ENCODE assay signal across 23 mouse cellular contexts in genomic region chr1:133406614-133407013, GRCm38 (mm10). TPM values are rescaled to one million over a fixed set of nuclear protein-coding genes. Genes with fewer than 3 reads are reported as not detected.
A peak's percentile ranks its signal among the peaks of the same experiment; 100 is the strongest.
DNase-seq lines count a peak whose midpoint lies in the region; ATAC-seq and TF ChIP-seq lines count a peak whose summit lies in the region.
"Had no signal": no experiment of that assay in that cellular context is flagged by ENCODE, and none has a peak within 500 bp of the region (broad histone marks: within the 10 kb centered on the region; RNA-seq: fewer than 3 reads in every experiment).

No protein-coding gene starts in this region.

- TF ChIP-seq EP300 in lung, postnatal 0 days (IDR thresholded peaks at IDR 0.05) = peak; percentile 74
- TF ChIP-seq EP300 in stomach, postnatal 0 days (optimal IDR thresholded peaks at IDR 0.05) = no peak

- no peak overlapping the region for H3K4me2 ChIP-seq in lung, postnatal 0 days (replicated peaks; ENCODE audit: low read depth, low read length)
- H3K4me2 ChIP-seq in stomach, postnatal 0 days (replicated peaks; ENCODE audit: low read depth) = no peak overlapping the region
- H3K4me2 ChIP-seq: embryonic facial prominence, embryonic 15.5 days; heart, embryonic 15.5 days; hindbrain, embryonic 12.5 days; limb, embryonic 15.5 days; liver, embryonic 15.5 days; stomach, embryonic 15.5 days had no signal

- H3K9ac ChIP-seq in lung, postnatal 0 days (replicated peaks; ENCODE audit: low read depth) = no peak overlapping the region
- H3K9ac ChIP-seq in stomach, postnatal 0 days (ENCODE audit: low read length) = no peak overlapping the region
- H3K9ac ChIP-seq: embryonic facial prominence, embryonic 15.5 days; heart, embryonic 15.5 days; hindbrain, embryonic 12.5 days; limb, embryonic 15.5 days; liver, embryonic 15.5 days; stomach, embryonic 15.5 days had no signal

- TF ChIP-seq CTCF in kidney, adult 2 months (conservative IDR thresholded peaks at IDR 0.05; ENCODE audit: insufficient read depth, insufficient read length, low read depth, low read length) = no peak
- TF ChIP-seq CTCF in lung, postnatal 0 days (IDR thresholded peaks at IDR 0.05) = no peak
- no peak for TF ChIP-seq CTCF in thymus, adult 2 months (IDR thresholded peaks at IDR 0.05; ENCODE audit: borderline replicate concordance, control insufficient read depth, extremely low read depth, insufficient read depth, low read length, poor library complexity)
- no peak for TF ChIP-seq CTCF in stomach, postnatal 0 days (IDR thresholded peaks at IDR 0.05; ENCODE audit: low read depth)

- no peaks in the 10 kb centered on the region for H3K27me3 ChIP-seq in kidney, adult 2 months (replicated peaks; ENCODE audit: control insufficient read depth, insufficient read depth, low read length)
- no peaks in the 10 kb centered on the region for H3K27me3 ChIP-seq in lung, postnatal 0 days (replicated peaks; ENCODE audit: insufficient read depth, low read length)
- H3K27me3 ChIP-seq in thymus, adult 2 months (ENCODE audit: control insufficient read depth, insufficient read depth, low read length) = no peaks in the 10 kb centered on the region
- no peaks in the 10 kb centered on the region for H3K27me3 ChIP-seq in stomach, postnatal 0 days (ENCODE audit: control insufficient read depth, insufficient read depth, low read length)
- H3K27me3 ChIP-seq: embryonic facial prominence, embryonic 15.5 days; heart, embryonic 15.5 days; hindbrain, embryonic 12.5 days; limb, embryonic 15.5 days; liver, embryonic 15.5 days; stomach, embryonic 15.5 days had no signal

- no peak for TF ChIP-seq POLR2A in kidney, adult 2 months (IDR thresholded peaks at IDR 0.05; ENCODE audit: low read depth, low read length)
- TF ChIP-seq POLR2A in thymus, adult 2 months (IDR thresholded peaks at IDR 0.05; ENCODE audit: control insufficient read depth, extremely low read depth, insufficient read depth, low read length, poor library complexity) = no peak

- no peak for DNase-seq in kidney, adult 2 months
- DNase-seq in kidney, adult 9 months = no peak
- peak; percentile 64 for DNase-seq in lung, postnatal 0 days (ENCODE audit: low spot score)
- no peak for DNase-seq in lung, postnatal 14 days
- DNase-seq in thymus, postnatal 4 days = peak; percentile 48
- DNase-seq in thymus, adult 2 months = no peak
- no peak for DNase-seq in stomach, postnatal 0 days (ENCODE audit: low spot score)
- DNase-seq in cerebellum, adult 11-12 months = no peak
- DNase-seq: adrenal gland, adult 2 months; cerebellum, postnatal 10 days; layer of hippocampus, postnatal 36 days; midbrain, embryonic 14.5 days; right cerebral cortex, postnatal 25 days had no signal

- H3K9me3 ChIP-seq in lung, postnatal 0 days (ENCODE audit: low read length) = no peaks in the 10 kb centered on the region
- no peaks in the 10 kb centered on the region for H3K9me3 ChIP-seq in stomach, postnatal 0 days (ENCODE audit: control insufficient read depth, low read length)
- H3K9me3 ChIP-seq: embryonic facial prominence, embryonic 15.5 days; heart, embryonic 15.5 days; hindbrain, embryonic 12.5 days; limb, embryonic 15.5 days; liver, embryonic 15.5 days; stomach, embryonic 15.5 days had no signal

- H3K4me1 ChIP-seq in kidney, adult 2 months (ENCODE audit: control insufficient read depth, insufficient read depth, low read length) = peaks cover 24% of the 10 kb centered on the region
- peaks cover 5% of the 10 kb centered on the region; the same call in 1 of the 2 replicates for H3K4me1 ChIP-seq in lung, postnatal 0 days (ENCODE audit: insufficient read depth, low read depth, low read length)
- H3K4me1 ChIP-seq in thymus, adult 2 months (replicated peaks; ENCODE audit: control insufficient read depth, insufficient read depth, low read length) = peaks cover 6% of the 10 kb centered on the region; the same call in 1 of the 2 replicates
- H3K4me1 ChIP-seq in stomach, postnatal 0 days (replicated peaks; ENCODE audit: control insufficient read depth, insufficient read depth) = no peaks in the 10 kb centered on the region
- H3K4me1 ChIP-seq: embryonic facial prominence, embryonic 15.5 days; limb, embryonic 15.5 days had no signal

- WGBS in kidney, adult 2 months = 82% methylated on average over 7 of the region's 7 CpGs
- 36% methylated on average over 7 of the region's 7 CpGs for WGBS in lung, postnatal 0 days
- 66% methylated on average over 7 of the region's 7 CpGs for WGBS in thymus, adult 2 months
- WGBS in stomach, postnatal 0 days = 66% methylated on average over 7 of the region's 7 CpGs

- H3K36me3 ChIP-seq in kidney, adult 2 months (ENCODE audit: control insufficient read depth, insufficient read depth, low read length) = no peaks in the 10 kb centered on the region
- no peaks in the 10 kb centered on the region for H3K36me3 ChIP-seq in lung, postnatal 0 days (ENCODE audit: insufficient read depth, low read length)
- no peaks in the 10 kb centered on the region for H3K36me3 ChIP-seq in thymus, adult 2 months (ENCODE audit: control insufficient read depth, insufficient read depth, low read length)
- H3K36me3 ChIP-seq in stomach, postnatal 0 days (ENCODE audit: control insufficient read depth, insufficient read depth, low read length) = no peaks in the 10 kb centered on the region
- H3K36me3 ChIP-seq: embryonic facial prominence, embryonic 15.5 days; heart, embryonic 15.5 days; hindbrain, embryonic 12.5 days; limb, embryonic 15.5 days; liver, embryonic 15.5 days; stomach, embryonic 15.5 days had no signal

- ATAC-seq in lung, postnatal 0 days = peak; percentile 68
- ATAC-seq in stomach, postnatal 0 days (ENCODE audit: low FRiP score, low TSS enrichment) = no peak
- ATAC-seq: inflammation-experienced regulatory T-cells, adult 6 months had no signal

- no peak overlapping the region for H3K4me3 ChIP-seq in kidney, adult 2 months (ENCODE audit: insufficient read depth, low read depth, low read length)
- no peak overlapping the region for H3K4me3 ChIP-seq in lung, postnatal 0 days (ENCODE audit: low read depth, low read length)
- H3K4me3 ChIP-seq in thymus, adult 2 months (ENCODE audit: control insufficient read depth, insufficient read depth, low read length) = no peak overlapping the region
- no peak overlapping the region for H3K4me3 ChIP-seq in stomach, postnatal 0 days (ENCODE audit: low read depth, low read length)
- H3K4me3 ChIP-seq: embryonic facial prominence, embryonic 15.5 days; heart, embryonic 15.5 days; hindbrain, embryonic 12.5 days; layer of hippocampus, adult 2 months; limb, embryonic 15.5 days; liver, embryonic 15.5 days; myocyte; stomach, embryonic 15.5 days had no signal

- peak overlapping the region; percentile 59 for H3K27ac ChIP-seq in kidney, adult 2 months (ENCODE audit: insufficient read depth, low read depth, low read length)
- peak overlapping the region; percentile 78 for H3K27ac ChIP-seq in lung, postnatal 0 days (ENCODE audit: low read length)
- no peak overlapping the region for H3K27ac ChIP-seq in thymus, adult 2 months (ENCODE audit: control insufficient read depth, insufficient read depth, low read length)
- H3K27ac ChIP-seq in stomach, postnatal 0 days (replicated peaks) = 0 out of 2 replicates have a peak overlapping the region, but pooled peaks have one; percentile 56
- H3K27ac ChIP-seq: embryonic facial prominence, embryonic 15.5 days; hindbrain, embryonic 12.5 days; layer of hippocampus, adult 2 months; limb, embryonic 15.5 days; liver, embryonic 15.5 days; stomach, embryonic 15.5 days had no signal

RNA-seq across cellular contexts. Expression of gene Sox13, which starts 17.6 kb away (rescaled TPM):
- 46.7 and 51.2 TPM in 2 replicates for polyA plus RNA-seq in kidney, adult 2 months (2012; rRNA removed)
- polyA plus RNA-seq in lung, postnatal 0 days (2015; fragmentation: Nextera tagmentation; extraction: Ambion mirVana) = 13.8 and 14.8 TPM in 2 replicates
- polyA plus RNA-seq in thymus, adult 2 months (2012; rRNA removed) = 17.2 and 22.1 TPM in 2 replicates
- polyA plus RNA-seq in stomach, postnatal 0 days (2015; fragmentation: Nextera tagmentation; extraction: Ambion mirVana) = 3.7 and 5.0 TPM in 2 replicates
- polyA plus RNA-seq: inflammation-experienced regulatory T-cells, adult 6 months had no signal

RNA-seq across cellular contexts. Expression of gene Etnk2, which starts 43.2 kb away (rescaled TPM):
- polyA plus RNA-seq in kidney, adult 2 months (2012; rRNA removed) = 5.4 and 5.6 TPM in 2 replicates
- 0.77 and 0.81 TPM in 2 replicates for polyA plus RNA-seq in lung, postnatal 0 days (2015; fragmentation: Nextera tagmentation; extraction: Ambion mirVana)
- 0.18 and 0.80 TPM in 2 replicates for polyA plus RNA-seq in thymus, adult 2 months (2012; rRNA removed)
- polyA plus RNA-seq in stomach, postnatal 0 days (2015; fragmentation: Nextera tagmentation; extraction: Ambion mirVana) = 2.8 and 4.2 TPM in 2 replicates
- polyA plus RNA-seq: inflammation-experienced regulatory T-cells, adult 6 months had no signal

RNA-seq across cellular contexts. Expression of gene Ren1, which starts 56.3 kb away (rescaled TPM):
- 187 and 262 TPM in 2 replicates for polyA plus RNA-seq in kidney, adult 2 months (2012; rRNA removed)
- polyA plus RNA-seq in lung, postnatal 0 days (2015; fragmentation: Nextera tagmentation; extraction: Ambion mirVana) = 0.61 and 1.3 TPM in 2 replicates
- 0.22 and 0.65 TPM in 2 replicates for polyA plus RNA-seq in thymus, adult 2 months (2012; rRNA removed)
- 2.9 and 6.1 TPM in 2 replicates for polyA plus RNA-seq in stomach, postnatal 0 days (2015; fragmentation: Nextera tagmentation; extraction: Ambion mirVana)
- polyA plus RNA-seq: inflammation-experienced regulatory T-cells, adult 6 months; midbrain, embryonic 14.5 days; myocyte; spleen, adult 2 months had no signal

Comparison
In these comparisons a context has a peak if more than half of its experiments do, and no peak if none do; other contexts are left out.
1. DNase-seq: peak in lung, postnatal 0 days (single experiment) and thymus, postnatal 4 days (single experiment); none in kidney, adult 2 months (single experiment), kidney, adult 9 months (single experiment), lung, postnatal 14 days (single experiment), thymus, adult 2 months (single experiment), stomach, postnatal 0 days (single experiment) and cerebellum, adult 11-12 months (single experiment).
2. RNA of gene Ren1, which starts 56.3 kb away (polyA plus RNA-seq): 187 to 262 TPM in kidney, adult 2 months; 2.9 to 6.1 TPM in stomach, postnatal 0 days, 0.61 to 1.3 TPM in lung, postnatal 0 days and 0.22 to 0.65 TPM in thymus, adult 2 months; every median in the first group is over 10 times any median in the second.